Comparison of ENCODE assay signal across 11 mouse cellular contexts in genomic region chr19:57198531-57198930, GRCm38 (mm10).
DNase-seq lines count a peak whose midpoint lies in the region; ATAC-seq and TF ChIP-seq lines count a peak whose summit lies in the region.
"Had no signal": no experiment of that assay in that cellular context is flagged by ENCODE, and none has a peak within 500 bp of the region (broad histone marks: within the 10 kb centered on the region; RNA-seq: fewer than 3 reads in every experiment).

No protein-coding gene starts in this region.

- no peak for TF ChIP-seq CTCF in lung, postnatal 0 days (IDR thresholded peaks at IDR 0.05)
- TF ChIP-seq CTCF in olfactory bulb, adult 2 months (IDR thresholded peaks at IDR 0.05; ENCODE audit: insufficient read depth, low read depth, low read length) = no peak

- H3K27me3 ChIP-seq in forebrain, embryonic 16.5 days (replicated peaks; ENCODE audit: control insufficient read depth, insufficient read depth, low read length) = peaks cover 4% of the 10 kb centered on the region; the same call in 1 of the 2 replicates
- peaks cover 7% of the 10 kb centered on the region; the same call in 1 of the 2 replicates for H3K27me3 ChIP-seq in forebrain, embryonic 14.5 days (replicated peaks; ENCODE audit: control insufficient read depth, insufficient read depth, low read length)
- H3K27me3 ChIP-seq in lung, postnatal 0 days (replicated peaks; ENCODE audit: insufficient read depth, low read length) = no peaks in the 10 kb centered on the region
- no peaks in the 10 kb centered on the region for H3K27me3 ChIP-seq in heart, embryonic 15.5 days
- H3K27me3 ChIP-seq: CH12.LX had no signal

- no peak for DNase-seq in forebrain, embryonic 14.5 days (ENCODE audit: low spot score)
- peak; percentile 48 for DNase-seq in lung, postnatal 0 days (ENCODE audit: low spot score)
- DNase-seq in lung, postnatal 14 days = no peak
- no peak for DNase-seq in kidney, adult 11 months
- DNase-seq in adrenal gland, postnatal 25 days = no peak
- DNase-seq: kidney, adult 2 months had no signal

- H3K9ac ChIP-seq in forebrain, embryonic 16.5 days (replicated peaks; ENCODE audit: low read depth, low read length) = no peak overlapping the region
- no peak overlapping the region for H3K9ac ChIP-seq in forebrain, embryonic 14.5 days (ENCODE audit: low read length)
- no peak overlapping the region for H3K9ac ChIP-seq in lung, postnatal 0 days (replicated peaks; ENCODE audit: low read depth)
- 0 out of 2 replicates have a peak overlapping the region, but pooled peaks have one; percentile 10 for H3K9ac ChIP-seq in heart, embryonic 15.5 days

- TF ChIP-seq EP300 in lung, postnatal 0 days (IDR thresholded peaks at IDR 0.05) = no peak

- no peak for TF ChIP-seq POLR2A in olfactory bulb, adult 2 months (IDR thresholded peaks at IDR 0.05; ENCODE audit: insufficient read depth, low read depth, low read length)

- H3K4me1 ChIP-seq in forebrain, embryonic 16.5 days (replicated peaks; ENCODE audit: control insufficient read depth, insufficient read depth, low read length) = peaks cover 30% of the 10 kb centered on the region
- peaks cover 17% of the 10 kb centered on the region for H3K4me1 ChIP-seq in forebrain, embryonic 14.5 days (ENCODE audit: control insufficient read depth, insufficient read depth, low read length)
- peaks cover 42% of the 10 kb centered on the region for H3K4me1 ChIP-seq in lung, postnatal 0 days (ENCODE audit: insufficient read depth, low read depth, low read length)
- peaks cover 78% of the 10 kb centered on the region for H3K4me1 ChIP-seq in heart, embryonic 15.5 days (replicated peaks)
- peaks cover 34% of the 10 kb centered on the region for H3K4me1 ChIP-seq in olfactory bulb, adult 2 months (ENCODE audit: control insufficient read depth, insufficient read depth, low read length)

- H3K4me3 ChIP-seq in forebrain, embryonic 16.5 days (replicated peaks; ENCODE audit: low read length) = no peak overlapping the region
- no peak overlapping the region for H3K4me3 ChIP-seq in forebrain, embryonic 14.5 days (ENCODE audit: low read depth, low read length)
- no peak overlapping the region for H3K4me3 ChIP-seq in lung, postnatal 0 days (ENCODE audit: low read depth, low read length)
- H3K4me3 ChIP-seq in heart, embryonic 15.5 days = no peak overlapping the region
- no peak overlapping the region for H3K4me3 ChIP-seq in olfactory bulb, adult 2 months (ENCODE audit: insufficient read depth, low read depth, low read length)
- H3K4me3 ChIP-seq: erythroblast, embryonic 14.5 days had no signal

- H3K27ac ChIP-seq in forebrain, embryonic 16.5 days (ENCODE audit: low read length) = no peak overlapping the region
- H3K27ac ChIP-seq in forebrain, embryonic 14.5 days (ENCODE audit: low read depth, low read length) = no peak overlapping the region
- 0 out of 2 replicates have a peak overlapping the region, but pooled peaks have one; percentile 74 for H3K27ac ChIP-seq in lung, postnatal 0 days (ENCODE audit: low read length)
- peak overlapping the region; percentile 90 for H3K27ac ChIP-seq in heart, embryonic 15.5 days
- H3K27ac ChIP-seq in olfactory bulb, adult 2 months (ENCODE audit: insufficient read depth, low read depth, low read length) = peak overlapping the region; percentile 22

- no peak overlapping the region for H3K4me2 ChIP-seq in forebrain, embryonic 16.5 days (ENCODE audit: low read length)
- no peak overlapping the region for H3K4me2 ChIP-seq in forebrain, embryonic 14.5 days (ENCODE audit: low read length)
- H3K4me2 ChIP-seq in lung, postnatal 0 days (replicated peaks; ENCODE audit: low read depth, low read length) = 0 out of 2 replicates have a peak overlapping the region, but pooled peaks have one; percentile 5
- H3K4me2 ChIP-seq in heart, embryonic 15.5 days = peak overlapping the region; percentile 81

- H3K9me3 ChIP-seq in forebrain, embryonic 16.5 days (ENCODE audit: control insufficient read depth, low read length) = no peaks in the 10 kb centered on the region
- H3K9me3 ChIP-seq in forebrain, embryonic 14.5 days (replicated peaks; ENCODE audit: control insufficient read depth, low read length) = no peaks in the 10 kb centered on the region
- no peaks in the 10 kb centered on the region for H3K9me3 ChIP-seq in lung, postnatal 0 days (ENCODE audit: low read length)
- H3K9me3 ChIP-seq in heart, embryonic 15.5 days (replicated peaks) = no peaks in the 10 kb centered on the region

- peak; percentile 9; the same call in 1 of the 2 replicates for ATAC-seq in forebrain, embryonic 16.5 days
- ATAC-seq in forebrain, embryonic 14.5 days = no peak
- ATAC-seq in lung, postnatal 0 days = no peak
- no peak for ATAC-seq in heart, embryonic 15.5 days (replicated peaks; ENCODE audit: insufficient number of reproducible peaks, insufficient read depth, low FRiP score, low read depth)

- 58% methylated on average over 12 of the region's 12 CpGs for WGBS in forebrain, embryonic 16.5 days
- 69% methylated on average over 12 of the region's 12 CpGs for WGBS in forebrain, embryonic 14.5 days
- WGBS in lung, postnatal 0 days = 49% methylated on average over 12 of the region's 12 CpGs
- WGBS in heart, embryonic 15.5 days = 32% methylated on average over 12 of the region's 12 CpGs
- 36% methylated on average over 12 of the region's 12 CpGs for WGBS in olfactory bulb, adult 2 months

- no peaks in the 10 kb centered on the region for H3K36me3 ChIP-seq in forebrain, embryonic 16.5 days (ENCODE audit: control insufficient read depth, insufficient read depth)
- H3K36me3 ChIP-seq in forebrain, embryonic 14.5 days (ENCODE audit: control insufficient read depth, insufficient read depth, low read length) = no peaks in the 10 kb centered on the region
- H3K36me3 ChIP-seq in lung, postnatal 0 days (ENCODE audit: insufficient read depth, low read length) = no peaks in the 10 kb centered on the region
- no peaks in the 10 kb centered on the region for H3K36me3 ChIP-seq in heart, embryonic 15.5 days

Comparison
In these comparisons a context has a peak if more than half of its experiments do, and no peak if none do; other contexts are left out.
1. H3K27ac ChIP-seq: peak in lung, postnatal 0 days (single experiment), heart, embryonic 15.5 days (single experiment) and olfactory bulb, adult 2 months (single experiment); none in forebrain, embryonic 16.5 days (single experiment) and forebrain, embryonic 14.5 days (single experiment).
2. H3K4me2 ChIP-seq: peak in lung, postnatal 0 days (single experiment) and heart, embryonic 15.5 days (single experiment); none in forebrain, embryonic 16.5 days (single experiment) and forebrain, embryonic 14.5 days (single experiment).